Mouse (Mus musculus): ENCODE measurements around the gene Mob1a. TPM values are rescaled to one million over a fixed set of nuclear protein-coding genes. Genes with fewer than 3 reads are reported as not detected.
"Not testable (repeated sequence)": the region's sequence is repeated elsewhere in the genome, so short reads cannot be mapped to it uniquely, and the experiment has no call there.

The Mob1a gene
- polyA plus RNA-seq, 2 experiments from 2014 or later = 66.3 to 74.8 TPM

- ATAC-seq = not testable (repeated sequence)
Observed at GRCm38 (mm10) chr6:83345285-83345684, 19.5 kb downstream of the Mob1a start.

GRCm38 (mm10) chr6:83347916-83348315 lies 22.1 kb downstream of the Mob1a start:
- ATAC-seq = no peak

- no peak for ATAC-seq
Observed at GRCm38 (mm10) chr6:83348873-83349272, 23.1 kb downstream of the Mob1a start, which contains the start of gene Bola3. Gene Bola3 (plus strand): TSS chr6:83349147.

GRCm38 (mm10) chr6:83349274-83349958 lies 23.6 kb downstream of the Mob1a start:
- peak; percentile 93 for ATAC-seq

- no peak for ATAC-seq
Observed at GRCm38 (mm10) chr6:83350172-83350571, 24.4 kb downstream of the Mob1a start.

GRCm38 (mm10) chr6:83350851-83351405 lies 25.1 kb downstream of the Mob1a start:
- ATAC-seq = no peak

- no peak for ATAC-seq
Observed at GRCm38 (mm10) chr6:83351490-83352160, 25.8 kb downstream of the Mob1a start.

GRCm38 (mm10) chr6:83352666-83353410 lies 27.0 kb downstream of the Mob1a start:
- ATAC-seq = no peak

- ATAC-seq = no peak
Observed at GRCm38 (mm10) chr6:83354856-83355781, 29.3 kb downstream of the Mob1a start.

GRCm38 (mm10) chr6:83356569-83357138 lies 30.8 kb downstream of the Mob1a start:
- ATAC-seq = peak; percentile 80

- ATAC-seq = no peak
Observed at GRCm38 (mm10) chr6:83357436-83357835, 31.6 kb downstream of the Mob1a start.

- ATAC-seq = no peak
Observed at GRCm38 (mm10) chr6:83361523-83362248, 35.9 kb downstream of the Mob1a start.

GRCm38 (mm10) chr6:83363075-83363474 lies 37.3 kb downstream of the Mob1a start:
- ATAC-seq = no peak

GRCm38 (mm10) chr6:83370316-83370965 lies 44.6 kb downstream of the Mob1a start:
- no peak for ATAC-seq

GRCm38 (mm10) chr6:83371350-83371749 lies 45.5 kb downstream of the Mob1a start:
- ATAC-seq = no peak

- no peak for ATAC-seq
Observed at GRCm38 (mm10) chr6:83373704-83374300, 48.0 kb downstream of the Mob1a start.

GRCm38 (mm10) chr6:83381510-83382491 lies 56.0 kb downstream of the Mob1a start:
- peak; percentile 36 for ATAC-seq

- ATAC-seq = no peak
Observed at GRCm38 (mm10) chr6:83385569-83386090, 59.8 kb downstream of the Mob1a start.

Data from activated CD4-positive, CD25-positive, alpha-beta regulatory T cell, adult 4 months (primary cell).